In the genomic region with DNA sequence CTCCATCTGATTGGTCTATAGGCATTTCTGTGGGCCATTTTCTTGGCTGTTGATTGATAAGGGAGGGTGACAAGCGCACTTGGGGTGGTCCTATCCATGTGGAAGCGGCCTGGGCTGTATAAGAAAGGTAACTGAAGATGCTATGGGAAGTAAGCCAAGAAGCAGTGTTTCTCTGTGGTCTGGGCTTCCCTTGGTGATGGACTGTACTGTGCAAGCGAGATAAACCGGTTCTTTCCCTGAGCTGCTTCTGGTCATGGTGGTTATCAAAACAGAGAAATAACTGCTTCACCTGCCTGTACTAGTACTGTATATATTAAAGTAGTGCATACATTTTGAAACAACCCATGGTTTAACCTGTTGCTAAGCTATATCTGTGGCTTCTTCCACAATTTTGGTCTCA, we compare ENCODE assay signal across 1 mouse cellular context.
TF ChIP-seq lines count a peak whose summit lies in the region.

No protein-coding gene starts in this region.

TF ChIP-seq in MEL, 35 proteins besides CTCF, POLR2A, EP300 and RAD21:
- no peak for TF ChIP-seq ELF1 (IDR thresholded peaks at IDR 0.05; ENCODE audit: low read depth, low read length)
- TF ChIP-seq GABPA (IDR thresholded peaks at IDR 0.05; ENCODE audit: low read depth, low read length), result no peak
- no peak for TF ChIP-seq ETS1 (IDR thresholded peaks at IDR 0.05; ENCODE audit: low read depth, low read length)
- no peak for TF ChIP-seq MAX (IDR thresholded peaks at IDR 0.05; ENCODE audit: low read length)
- no peak for TF ChIP-seq POLR2AphosphoS2 (IDR thresholded peaks at IDR 0.05; ENCODE audit: low read length)
- no peak for TF ChIP-seq MEF2A (IDR thresholded peaks at IDR 0.05; ENCODE audit: extremely low read depth, insufficient replicate concordance, low read depth, low read length, poor library complexity, severe bottlenecking)
- no peak for TF ChIP-seq KAT2A (conservative IDR thresholded peaks at IDR 0.05; ENCODE audit: low read depth, low read length)
- peak; percentile 67 for TF ChIP-seq TCF12 (IDR thresholded peaks at IDR 0.05; ENCODE audit: low read depth, low read length)
- no peak for TF ChIP-seq MAFK (IDR thresholded peaks at IDR 0.05; ENCODE audit: borderline replicate concordance, low read depth, low read length)
- TF ChIP-seq JUND (IDR thresholded peaks at IDR 0.05; ENCODE audit: low read depth, low read length), result no peak
- no peak for TF ChIP-seq SMC3 (IDR thresholded peaks at IDR 0.05; ENCODE audit: low read depth, low read length)
- TF ChIP-seq CHD1 (IDR thresholded peaks at IDR 0.05; ENCODE audit: low read depth, low read length), result no peak
- TF ChIP-seq MYB (IDR thresholded peaks at IDR 0.05; ENCODE audit: low read depth, low read length), result no peak
- no peak for TF ChIP-seq CHD2 (IDR thresholded peaks at IDR 0.05; ENCODE audit: low read length)
- no peak for TF ChIP-seq UBTF (IDR thresholded peaks at IDR 0.05; ENCODE audit: borderline replicate concordance, insufficient read depth, low read depth, low read length)
- TF ChIP-seq ZC3H11A (IDR thresholded peaks at IDR 0.05; ENCODE audit: low read depth, low read length), result no peak
- TF ChIP-seq ZKSCAN1 (IDR thresholded peaks at IDR 0.05; ENCODE audit: low read depth, low read length), result no peak
- no peak for TF ChIP-seq POLR2AphosphoS5 (IDR thresholded peaks at IDR 0.05; ENCODE audit: borderline replicate concordance, low read depth, low read length)
- TF ChIP-seq ZMIZ1 (IDR thresholded peaks at IDR 0.05; ENCODE audit: low read depth, low read length), result no peak
- no peak for TF ChIP-seq MAZ (IDR thresholded peaks at IDR 0.05; ENCODE audit: low read depth, low read length)
- TF ChIP-seq MXI1 (IDR thresholded peaks at IDR 0.05; ENCODE audit: low read depth, low read length), result no peak
- no peak for TF ChIP-seq TBP (IDR thresholded peaks at IDR 0.05; ENCODE audit: low read depth, low read length)
- TF ChIP-seq RCOR1 (IDR thresholded peaks at IDR 0.05; ENCODE audit: low read depth, low read length), result peak; percentile 35; the same call in 1 of the 2 replicates
- TF ChIP-seq NELFE (IDR thresholded peaks at IDR 0.05; ENCODE audit: low read depth, low read length), result no peak
- peak; percentile 86 for TF ChIP-seq GATA1 (IDR thresholded peaks at IDR 0.05; ENCODE audit: low read depth, low read length)
- TF ChIP-seq TAL1 (IDR thresholded peaks at IDR 0.05; ENCODE audit: low read length), result peak; percentile 89
